Mouse (Mus musculus): ENCODE data around the gene 9430015G10Rik.

DNA sequence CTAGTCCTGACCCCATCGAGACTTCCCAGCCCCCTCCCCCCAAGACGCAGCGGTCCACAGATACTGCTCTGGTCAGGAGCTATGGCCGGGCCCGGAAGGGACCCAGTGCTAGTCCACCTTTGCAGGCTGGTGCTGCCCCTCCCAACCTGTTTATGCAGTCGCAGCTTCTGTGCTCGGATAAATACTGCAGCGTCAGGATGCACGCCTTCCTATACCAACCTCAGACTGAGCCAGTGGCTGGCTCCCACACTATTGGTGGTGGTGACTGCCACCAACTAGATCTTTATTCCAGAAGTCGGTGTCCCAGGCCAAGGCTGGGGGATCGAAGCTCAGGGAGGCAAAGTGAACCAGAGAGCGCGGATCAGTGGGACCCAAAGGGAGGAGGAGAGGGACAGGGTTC lies 25.3 kb downstream of the 9430015G10Rik start:
- TF ChIP-seq CTCF (IDR thresholded peaks at IDR 0.05; ENCODE audit: borderline replicate concordance, insufficient read depth, low read depth, low read length) (no peak), POLR2A (IDR thresholded peaks at IDR 0.05; ENCODE audit: borderline replicate concordance, insufficient read depth, low read length) (no peak)
